Mouse (Mus musculus): ENCODE results near the gene Gtf3c2. TPM values are rescaled to one million over a fixed set of nuclear protein-coding genes. Genes with fewer than 3 reads are reported as not detected.

Gene Gtf3c2
- polyA plus RNA-seq, 1 experiment from 2014 or later: 31.5 TPM

GRCm38 (mm10) chr5:31137658-31138057 lies 42.3 kb downstream of the Gtf3c2 start:
- no peak overlapping the region for H3K9ac ChIP-seq
- H3K4me2 ChIP-seq: no peak overlapping the region
- H3K27ac ChIP-seq: no peak overlapping the region
- peaks cover 74% of the 10 kb centered on the region for H3K27me3 ChIP-seq
- 0 out of 2 replicates have a peak, but pooled peaks cover 2% of the 10 kb centered on the region for H3K4me1 ChIP-seq (replicated peaks)
- no peaks in the 10 kb centered on the region for H3K36me3 ChIP-seq
- H3K4me3 ChIP-seq (replicated peaks): no peak overlapping the region
- no peak for ATAC-seq (ENCODE audit: low read depth)
- WGBS (ENCODE audit: insufficient replicate concordance): 3% methylated on average over 13 of the region's 13 CpGs
- H3K9me3 ChIP-seq (replicated peaks): no peaks in the 10 kb centered on the region
- DNase-seq: no peak

GRCm38 (mm10) chr5:31136730-31137424 lies 43.1 kb downstream of the Gtf3c2 start:
- Histone ChIP-seq H3K4me2 (no peak overlapping the region), H3K9ac (no peak overlapping the region), H3K36me3 (no peaks in the 10 kb centered on the region), H3K9me3 (replicated peaks) (no peaks in the 10 kb centered on the region), H3K27me3 (peaks cover 81% of the 10 kb centered on the region), H3K4me1 (replicated peaks) (0 out of 2 replicates have a peak, but pooled peaks cover 2% of the 10 kb centered on the region), H3K4me3 (replicated peaks) (no peak overlapping the region), H3K27ac (no peak overlapping the region)
- ATAC-seq (ENCODE audit: low read depth) (no peak), DNase-seq (no peak)
- WGBS (ENCODE audit: insufficient replicate concordance): 4% methylated on average over 33 of the region's 33 CpGs

- no peak overlapping the region for H3K4me3 ChIP-seq (replicated peaks)
- no peaks in the 10 kb centered on the region for H3K36me3 ChIP-seq
- no peak overlapping the region for H3K4me2 ChIP-seq
- H3K9ac ChIP-seq: no peak overlapping the region
- H3K27me3 ChIP-seq: peaks cover 18% of the 10 kb centered on the region; the same call in 1 of the 2 replicates
- WGBS (ENCODE audit: insufficient replicate concordance): 28% methylated on average over 5 of the region's 5 CpGs
- H3K4me1 ChIP-seq (replicated peaks): no peaks in the 10 kb centered on the region
- no peak for ATAC-seq (ENCODE audit: low read depth)
- H3K27ac ChIP-seq: no peak overlapping the region
- DNase-seq: no peak
- no peaks in the 10 kb centered on the region for H3K9me3 ChIP-seq (replicated peaks)
Observed at GRCm38 (mm10) chr5:31126050-31126449, 53.9 kb downstream of the Gtf3c2 start.

DNA sequence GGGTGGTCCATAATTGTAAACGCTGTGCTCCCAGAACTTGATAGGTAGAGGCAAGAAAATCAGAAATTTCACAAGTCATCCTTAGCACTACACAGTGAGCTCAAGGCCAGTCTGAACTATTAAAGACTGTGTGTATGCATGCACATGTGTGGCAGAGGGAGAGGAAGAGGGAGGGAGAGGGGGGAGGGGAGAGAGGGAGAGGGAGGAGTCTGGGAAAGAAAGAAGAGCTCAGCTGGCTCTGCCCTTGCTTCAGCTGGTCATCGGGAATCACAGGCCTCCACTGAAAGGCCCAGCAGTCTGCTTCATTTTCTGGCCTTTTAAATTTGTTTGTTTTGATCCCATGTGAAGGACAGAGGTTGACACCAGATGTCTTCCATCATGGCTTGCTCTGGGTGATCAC lies 56.5 kb downstream of the Gtf3c2 start:
- no peaks in the 10 kb centered on the region for H3K36me3 ChIP-seq
- WGBS (ENCODE audit: insufficient replicate concordance): 53% methylated on average over 2 of the region's 2 CpGs
- no peaks in the 10 kb centered on the region for H3K27me3 ChIP-seq
- H3K27ac ChIP-seq: no peak overlapping the region
- H3K9ac ChIP-seq: no peak overlapping the region
- no peak overlapping the region for H3K4me2 ChIP-seq
- H3K9me3 ChIP-seq (replicated peaks): no peaks in the 10 kb centered on the region
- ATAC-seq (ENCODE audit: low read depth) (no peak), DNase-seq (no peak)
- H3K4me1 ChIP-seq (replicated peaks): no peaks in the 10 kb centered on the region
- H3K4me3 ChIP-seq (replicated peaks): no peak overlapping the region

GRCm38 (mm10) chr5:31121111-31121510 lies 58.8 kb downstream of the Gtf3c2 start:
- Histone ChIP-seq H3K4me3 (replicated peaks) (no peak overlapping the region), H3K4me2 (no peak overlapping the region), H3K27ac (no peak overlapping the region), H3K36me3 (no peaks in the 10 kb centered on the region), H3K9me3 (replicated peaks) (no peaks in the 10 kb centered on the region), H3K9ac (no peak overlapping the region), H3K4me1 (replicated peaks) (no peaks in the 10 kb centered on the region), H3K27me3 (peaks cover 12% of the 10 kb centered on the region)
- ATAC-seq (ENCODE audit: low read depth) (no peak), DNase-seq (no peak)
- whole genome bisulfite sequencing (ENCODE audit: insufficient replicate concordance): 35% methylated on average over 8 of the region's 8 CpGs

DNA sequence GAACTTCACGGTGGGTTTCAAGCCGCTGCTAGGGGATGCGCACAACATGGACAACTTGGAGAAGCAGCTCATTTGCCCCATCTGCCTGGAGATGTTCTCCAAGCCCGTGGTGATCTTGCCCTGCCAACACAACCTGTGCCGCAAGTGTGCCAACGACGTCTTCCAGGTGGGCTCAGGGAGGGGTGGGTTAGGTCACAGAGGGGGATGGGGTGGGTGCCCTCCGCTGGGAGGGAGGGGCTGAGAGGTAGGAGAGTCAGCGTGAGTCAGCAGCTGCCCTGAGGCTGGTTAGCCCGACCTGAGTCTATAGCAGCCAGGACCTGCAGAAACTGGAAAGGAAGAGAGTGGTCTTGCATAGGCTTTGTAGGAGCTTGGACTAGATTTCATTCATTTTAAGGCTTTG lies 63.0 kb downstream of the Gtf3c2 start:
- WGBS (ENCODE audit: insufficient replicate concordance): 31% methylated on average over 10 of the region's 10 CpGs
- no peaks in the 10 kb centered on the region for H3K9me3 ChIP-seq (replicated peaks)
- no peak overlapping the region for H3K4me3 ChIP-seq (replicated peaks)
- no peak for DNase-seq
- no peak overlapping the region for H3K9ac ChIP-seq
- H3K4me2 ChIP-seq: no peak overlapping the region
- no peak for ATAC-seq (ENCODE audit: low read depth)
- H3K4me1 ChIP-seq (replicated peaks): no peaks in the 10 kb centered on the region
- H3K27me3 ChIP-seq: peaks cover 17% of the 10 kb centered on the region
- H3K27ac ChIP-seq: no peak overlapping the region
- H3K36me3 ChIP-seq: no peaks in the 10 kb centered on the region

DNA sequence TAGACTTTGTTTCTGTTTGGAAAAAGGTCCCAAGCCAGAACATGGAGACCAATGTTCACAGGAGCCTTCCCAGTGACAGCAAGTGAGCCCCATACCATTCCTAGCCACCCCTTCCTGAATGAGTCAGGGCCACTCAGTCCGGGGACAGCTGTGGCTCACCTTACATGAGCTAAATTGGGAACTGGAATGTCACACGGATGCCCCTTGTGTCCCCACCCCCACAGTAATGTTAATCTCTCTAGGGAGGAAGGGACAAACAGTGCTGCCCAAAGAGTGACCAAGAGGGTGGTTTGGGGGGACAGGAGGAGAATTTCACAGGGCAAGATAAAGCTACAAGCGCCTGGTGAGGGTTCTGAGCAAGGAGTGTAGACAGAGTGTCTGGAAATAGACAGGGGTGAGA lies 63.6 kb downstream of the Gtf3c2 start, which contains the start of gene Trim54:
Gene Trim54 (plus strand): TSS at position 359 of the 400 bp plus-strand sequence.
- Histone ChIP-seq H3K27me3 (peaks cover 17% of the 10 kb centered on the region), H3K9me3 (replicated peaks) (no peaks in the 10 kb centered on the region), H3K4me2 (no peak within 1 kb of the TSS), H3K9ac (no peak within 1 kb of the TSS), H3K4me1 (replicated peaks) (no peaks in the 10 kb centered on the region), H3K36me3 (no peaks in the 10 kb centered on the region), H3K4me3 (replicated peaks) (no peak within 1 kb of the TSS), H3K27ac (no peak within 1 kb of the TSS)
- ATAC-seq (ENCODE audit: low read depth): no peak
- WGBS (ENCODE audit: insufficient replicate concordance): 18% methylated on average over 3 of the region's 3 CpGs
- no peak for DNase-seq

- H3K27ac ChIP-seq: no peak overlapping the region
- H3K27me3 ChIP-seq: peaks cover 12% of the 10 kb centered on the region; the same call in 1 of the 2 replicates
- 16% methylated on average over 7 of the region's 7 CpGs for WGBS (ENCODE audit: insufficient replicate concordance)
- H3K4me3 ChIP-seq (replicated peaks): no peak overlapping the region
- no peak overlapping the region for H3K4me2 ChIP-seq
- no peak for DNase-seq
- ATAC-seq (ENCODE audit: low read depth): no peak
- no peaks in the 10 kb centered on the region for H3K36me3 ChIP-seq
- H3K9ac ChIP-seq: no peak overlapping the region
- no peaks in the 10 kb centered on the region for H3K4me1 ChIP-seq (replicated peaks)
- no peaks in the 10 kb centered on the region for H3K9me3 ChIP-seq (replicated peaks)
Observed at GRCm38 (mm10) chr5:31110781-31111180, 69.2 kb downstream of the Gtf3c2 start.

DNA sequence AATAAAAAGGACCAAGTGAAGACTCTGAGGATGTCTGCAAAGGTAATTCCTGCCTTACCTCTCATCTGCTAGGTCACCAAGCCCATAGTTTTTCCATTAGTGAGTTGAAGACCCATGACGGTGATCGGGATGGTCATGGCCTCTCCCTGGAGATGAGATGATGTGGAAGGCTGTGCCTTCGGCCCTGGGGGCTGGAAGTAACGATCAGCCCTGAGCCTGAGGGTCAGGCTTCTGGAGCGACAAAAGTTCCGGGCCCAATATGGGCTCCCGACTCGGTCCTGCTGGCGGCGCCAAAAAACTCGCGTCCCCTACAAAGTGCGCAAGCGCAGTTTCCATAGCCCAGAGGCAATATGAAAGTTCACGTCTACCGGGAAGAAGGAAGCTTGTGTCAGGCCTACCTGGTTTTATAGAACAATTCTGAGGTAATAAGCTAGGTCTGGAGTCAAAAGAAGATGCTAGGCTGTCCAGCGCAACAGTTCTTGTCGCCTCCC lies 71.9 kb downstream of the Gtf3c2 start, which contains the start of gene Slc30a3:
Gene Slc30a3 (minus strand): TSS at position 238 of the 491 bp plus-strand sequence.
- Histone ChIP-seq H3K4me1 (replicated peaks) (no peaks in the 10 kb centered on the region), H3K27me3 (peaks cover 21% of the 10 kb centered on the region), H3K9me3 (replicated peaks) (no peaks in the 10 kb centered on the region), H3K27ac (no peak within 1 kb of the TSS), H3K36me3 (no peaks in the 10 kb centered on the region), H3K9ac (no peak within 1 kb of the TSS), H3K4me2 (no peak within 1 kb of the TSS), H3K4me3 (replicated peaks) (no peak within 1 kb of the TSS)
- 78% methylated on average over 18 of the region's 18 CpGs for WGBS (ENCODE audit: insufficient replicate concordance)
- ATAC-seq (ENCODE audit: low read depth) (no peak), DNase-seq (no peak)

Other genes starting within 250 kb of the Gtf3c2 start
- 5.4 and 5.6 TPM in 2 replicates for gene Cgref1, start 234.6 kb downstream of the Gtf3c2 start, polyA plus RNA-seq (2015; fragmentation: Nextera tagmentation; extraction: Ambion mirVana)
- gene Preb, start 219.8 kb downstream of the Gtf3c2 start, polyA plus RNA-seq (2015; fragmentation: Nextera tagmentation; extraction: Ambion mirVana): 91.6 and 97.5 TPM in 2 replicates
- 0.03 and 0.07 TPM in 2 replicates for gene Tcf23, start 211.5 kb downstream of the Gtf3c2 start, polyA plus RNA-seq (2015; fragmentation: Nextera tagmentation; extraction: Ambion mirVana)
- 46.7 and 50.3 TPM in 2 replicates for gene Atraid, start 131.8 kb downstream of the Gtf3c2 start, polyA plus RNA-seq (2015; fragmentation: Nextera tagmentation; extraction: Ambion mirVana)
- 4.0 and 4.7 TPM in 2 replicates for gene Slc5a6, start 131.2 kb downstream of the Gtf3c2 start, polyA plus RNA-seq (2015; fragmentation: Nextera tagmentation; extraction: Ambion mirVana)
- gene Cad, start 125.4 kb downstream of the Gtf3c2 start, polyA plus RNA-seq (2015; fragmentation: Nextera tagmentation; extraction: Ambion mirVana): 20.1 and 25.5 TPM in 2 replicates
- gene Dnajc5g, start 73.9 kb downstream of the Gtf3c2 start, polyA plus RNA-seq (2015; fragmentation: Nextera tagmentation; extraction: Ambion mirVana): not detected in 2 replicates
- gene Slc30a3, start 71.9 kb downstream of the Gtf3c2 start, polyA plus RNA-seq (2015; fragmentation: Nextera tagmentation; extraction: Ambion mirVana): 0.36 and 0.45 TPM in 2 replicates
- gene Trim54, start 63.4 kb downstream of the Gtf3c2 start, polyA plus RNA-seq (2015; fragmentation: Nextera tagmentation; extraction: Ambion mirVana): 0.13 TPM in 2 replicates
- gene Ucn, start 41.3 kb downstream of the Gtf3c2 start, polyA plus RNA-seq (2015; fragmentation: Nextera tagmentation; extraction: Ambion mirVana): not detected in 2 replicates
- 18.9 and 19.9 TPM in 2 replicates for gene Mpv17, start 25.9 kb downstream of the Gtf3c2 start, polyA plus RNA-seq (2015; fragmentation: Nextera tagmentation; extraction: Ambion mirVana)
- gene Gm29609, start 233 bp downstream of the Gtf3c2 start, polyA plus RNA-seq (2015; fragmentation: Nextera tagmentation; extraction: Ambion mirVana): 0.36 and 0.52 TPM in 2 replicates
- gene Snx17, start 13.1 kb upstream of the Gtf3c2 start, polyA plus RNA-seq (2015; fragmentation: Nextera tagmentation; extraction: Ambion mirVana): 49.6 and 49.7 TPM in 2 replicates
- gene Eif2b4, start 13.3 kb upstream of the Gtf3c2 start, polyA plus RNA-seq (2015; fragmentation: Nextera tagmentation; extraction: Ambion mirVana): 57.1 and 64.0 TPM in 2 replicates
- gene Zfp513, start 22.2 kb upstream of the Gtf3c2 start, polyA plus RNA-seq (2015; fragmentation: Nextera tagmentation; extraction: Ambion mirVana): 2.3 and 2.6 TPM in 2 replicates
- gene Ppm1g, start 40.5 kb upstream of the Gtf3c2 start, polyA plus RNA-seq (2015; fragmentation: Nextera tagmentation; extraction: Ambion mirVana): 169 and 174 TPM in 2 replicates
- gene Nrbp1, start 60.7 kb upstream of the Gtf3c2 start, polyA plus RNA-seq (2015; fragmentation: Nextera tagmentation; extraction: Ambion mirVana): 47.7 and 54.7 TPM in 2 replicates
- not detected in 2 replicates for gene Gm9970, start 61.1 kb upstream of the Gtf3c2 start, polyA plus RNA-seq (2015; fragmentation: Nextera tagmentation; extraction: Ambion mirVana)
- 3.4 and 4.4 TPM in 2 replicates for gene Krtcap3, start 71.5 kb upstream of the Gtf3c2 start, polyA plus RNA-seq (2015; fragmentation: Nextera tagmentation; extraction: Ambion mirVana)
- 4.4 and 6.7 TPM in 2 replicates for gene Ift172, start 111.0 kb upstream of the Gtf3c2 start, polyA plus RNA-seq (2015; fragmentation: Nextera tagmentation; extraction: Ambion mirVana)
- gene Fndc4, start 115.9 kb upstream of the Gtf3c2 start, polyA plus RNA-seq (2015; fragmentation: Nextera tagmentation; extraction: Ambion mirVana): 5.8 and 6.7 TPM in 2 replicates
- gene Gckr, start 117.3 kb upstream of the Gtf3c2 start, polyA plus RNA-seq (2015; fragmentation: Nextera tagmentation; extraction: Ambion mirVana): 10.8 and 13.8 TPM in 2 replicates

Data from liver, embryonic 13.5 days (tissue).